Mouse (Mus musculus) thymus, postnatal 36 days (tissue): ENCODE results near the gene Anapc16.

ENCODE experiments used
- DNase-seq, 2 experiments: peaks; one replicate each; pipeline ENCODE4 v3.0.0; 2022; ENCODE audit warnings: mixed read lengths in 2 of 2

Anapc16 gene

GRCm38 (mm10) chr10:59969821-59970449, 33.0 kb downstream of the Anapc16 start:
- peak; percentile 69 to 83 for DNase-seq

DNA sequence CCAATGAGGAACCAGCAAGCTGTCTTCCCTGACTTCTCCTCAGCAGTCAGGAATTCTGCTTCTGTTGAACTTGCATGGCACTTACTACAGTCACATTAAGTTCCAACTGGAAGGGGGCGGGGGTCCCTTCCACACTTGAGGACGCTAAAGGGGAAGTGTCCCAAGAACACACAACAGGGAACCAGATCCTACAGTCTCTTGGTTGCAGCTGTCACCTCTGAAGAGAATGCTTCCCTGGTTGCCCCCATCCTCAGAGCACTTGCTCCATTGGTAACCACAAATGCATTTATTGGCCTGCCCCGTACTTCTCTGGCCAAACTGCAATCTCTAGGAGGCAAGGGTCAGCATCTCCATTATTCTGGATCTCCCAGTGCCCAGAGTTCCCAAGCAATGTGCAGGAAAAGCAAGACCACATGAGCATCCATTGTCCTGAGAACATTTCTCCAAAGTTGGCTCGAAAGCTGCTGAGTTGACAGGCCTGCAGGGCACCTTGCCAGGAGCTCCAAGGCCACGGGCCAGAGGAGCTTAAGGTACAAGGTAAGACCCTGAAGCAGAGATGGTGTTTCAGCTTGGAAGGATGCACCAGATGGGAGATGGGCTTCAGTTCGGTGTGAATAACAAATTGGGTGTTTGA, 35.5 kb downstream of the Anapc16 start:
- DNase-seq = no peak

GRCm38 (mm10) chr10:59966743-59967142, 36.2 kb downstream of the Anapc16 start:
- DNase-seq = no peak

DNA sequence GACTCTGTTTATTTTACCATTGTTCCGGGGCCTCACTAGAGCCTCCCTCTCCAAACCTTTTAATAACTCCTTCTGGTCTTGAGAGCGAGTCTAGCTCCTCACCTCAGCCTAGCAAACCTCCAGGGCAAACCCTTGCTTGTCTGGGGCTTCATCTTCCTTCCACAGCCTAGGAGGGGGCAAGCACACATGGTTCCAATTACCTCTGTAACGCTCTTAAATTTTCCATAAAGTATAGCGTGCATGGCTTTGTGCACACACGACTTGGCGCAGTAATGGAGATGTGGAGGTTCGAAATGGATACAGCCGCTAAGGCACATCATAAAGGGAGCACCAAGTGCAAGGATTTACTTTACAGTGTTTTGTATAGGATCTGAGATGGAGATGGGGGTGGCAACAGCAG, 37.1 kb downstream of the Anapc16 start:
- no peak for DNase-seq

DNA sequence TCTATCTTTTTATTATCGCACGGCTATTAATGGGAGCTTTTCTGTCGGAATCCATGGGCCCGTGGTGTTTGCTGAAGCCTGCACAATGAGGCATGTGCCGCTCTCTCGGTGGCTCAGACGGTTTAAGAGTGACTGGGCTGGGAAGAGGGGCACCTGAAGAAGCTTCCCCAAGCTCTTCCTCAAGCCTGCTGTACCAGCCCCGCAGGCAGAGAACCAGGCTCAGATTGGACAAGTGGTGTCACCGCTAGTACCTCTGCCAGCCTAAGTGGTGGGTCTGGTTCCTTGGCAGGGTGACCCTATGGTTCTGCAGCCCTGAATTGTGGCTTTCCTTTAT, 37.6 kb downstream of the Anapc16 start:
- DNase-seq = peak in 1 of 2 experiments; percentile 20

DNA sequence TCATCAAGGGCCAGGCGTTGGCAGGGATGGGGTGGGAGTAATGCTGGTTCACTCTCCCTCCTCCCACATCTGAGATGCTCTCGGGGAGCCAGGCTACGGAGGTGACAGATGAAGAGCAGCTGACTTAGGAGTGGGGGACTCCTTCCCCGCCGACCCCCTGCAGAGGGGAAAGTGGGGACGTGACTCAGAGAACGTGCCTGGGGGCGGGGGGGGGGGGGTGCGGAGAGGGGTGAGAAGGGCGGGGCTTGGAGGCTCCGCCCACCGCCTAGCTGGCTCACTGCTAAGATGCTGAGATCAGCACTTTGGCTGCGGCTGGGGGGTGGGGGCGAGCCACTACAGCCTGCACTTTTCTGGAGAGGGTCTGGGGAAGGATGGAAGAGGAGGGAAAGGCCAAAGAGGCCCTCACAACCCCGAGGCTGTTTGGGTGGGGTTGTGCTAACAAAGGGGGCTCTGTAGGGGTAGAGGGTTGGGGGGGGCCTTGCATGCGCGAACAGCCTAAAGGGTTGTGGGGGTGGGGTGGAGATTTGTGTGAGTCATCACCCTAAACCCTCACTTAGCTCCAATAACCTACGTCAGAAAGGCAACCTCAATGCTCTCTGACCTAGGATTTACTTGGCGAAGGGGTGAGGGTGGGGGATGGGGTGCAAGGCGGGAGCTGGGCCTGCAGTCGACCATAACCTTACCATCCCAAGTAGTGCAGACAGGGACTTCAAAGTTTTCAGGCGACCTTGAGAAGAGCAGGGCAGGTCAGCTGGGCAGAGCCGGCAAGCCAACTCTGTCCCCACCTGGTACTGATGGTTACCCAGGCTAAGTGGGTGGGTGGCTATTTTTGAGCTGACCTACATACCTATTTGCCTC, 38.2 kb downstream of the Anapc16 start:
- peak; percentile 71 to 77 for DNase-seq

DNA sequence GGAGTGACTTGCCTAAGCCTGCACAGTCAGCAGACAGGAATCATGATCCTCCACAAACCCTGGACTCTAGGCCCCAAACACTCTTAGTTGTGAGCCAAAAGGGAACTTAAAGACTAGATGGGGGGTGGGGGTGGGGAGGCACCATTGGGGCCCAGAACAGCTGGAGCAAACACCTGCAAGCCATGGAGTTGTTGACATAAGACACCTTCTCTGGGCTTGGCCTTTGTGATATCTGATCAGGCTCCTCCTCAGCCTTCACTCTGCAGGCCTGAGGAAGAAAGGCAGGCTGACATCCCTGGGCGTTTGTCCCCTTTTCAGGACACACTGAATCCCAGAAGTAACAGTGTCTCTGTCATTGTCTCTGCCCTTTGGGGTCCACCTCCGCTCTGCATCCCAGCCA, 39.3 kb downstream of the Anapc16 start:
- peak in 1 of 2 experiments; percentile 60 for DNase-seq

- peak in 1 of 2 experiments; percentile 17 for DNase-seq
Observed at GRCm38 (mm10) chr10:59959517-59959916, 43.4 kb downstream of the Anapc16 start.

GRCm38 (mm10) chr10:59958458-59958857, 44.5 kb downstream of the Anapc16 start:
- peak in 1 of 2 experiments; percentile 57 for DNase-seq

GRCm38 (mm10) chr10:59957171-59958149, 45.5 kb downstream of the Anapc16 start:
- DNase-seq = peak; percentile 45 to 64

DNA sequence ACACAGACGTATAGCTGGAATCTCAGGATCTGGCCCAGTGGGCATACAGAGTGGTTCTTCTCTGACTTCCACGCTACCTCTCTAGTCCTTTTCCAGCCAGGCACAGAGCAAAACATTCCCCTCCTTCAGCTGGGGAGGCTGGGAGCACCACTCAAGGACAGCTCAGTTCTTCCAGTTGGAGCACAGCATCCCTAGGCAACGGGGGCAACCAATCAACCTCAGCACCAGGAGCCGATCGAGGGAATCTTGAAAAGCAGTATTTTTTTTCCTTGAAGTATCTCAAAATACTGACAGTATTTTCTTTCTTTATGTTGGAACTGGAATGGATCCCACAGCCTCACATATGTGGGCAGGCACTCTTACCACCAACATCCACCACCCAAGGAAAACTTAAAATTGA, 46.3 kb downstream of the Anapc16 start:
- no peak for DNase-seq

- DNase-seq = peak in 1 of 2 experiments; percentile 57
Observed at GRCm38 (mm10) chr10:59953564-59954039, 49.3 kb downstream of the Anapc16 start.

DNA sequence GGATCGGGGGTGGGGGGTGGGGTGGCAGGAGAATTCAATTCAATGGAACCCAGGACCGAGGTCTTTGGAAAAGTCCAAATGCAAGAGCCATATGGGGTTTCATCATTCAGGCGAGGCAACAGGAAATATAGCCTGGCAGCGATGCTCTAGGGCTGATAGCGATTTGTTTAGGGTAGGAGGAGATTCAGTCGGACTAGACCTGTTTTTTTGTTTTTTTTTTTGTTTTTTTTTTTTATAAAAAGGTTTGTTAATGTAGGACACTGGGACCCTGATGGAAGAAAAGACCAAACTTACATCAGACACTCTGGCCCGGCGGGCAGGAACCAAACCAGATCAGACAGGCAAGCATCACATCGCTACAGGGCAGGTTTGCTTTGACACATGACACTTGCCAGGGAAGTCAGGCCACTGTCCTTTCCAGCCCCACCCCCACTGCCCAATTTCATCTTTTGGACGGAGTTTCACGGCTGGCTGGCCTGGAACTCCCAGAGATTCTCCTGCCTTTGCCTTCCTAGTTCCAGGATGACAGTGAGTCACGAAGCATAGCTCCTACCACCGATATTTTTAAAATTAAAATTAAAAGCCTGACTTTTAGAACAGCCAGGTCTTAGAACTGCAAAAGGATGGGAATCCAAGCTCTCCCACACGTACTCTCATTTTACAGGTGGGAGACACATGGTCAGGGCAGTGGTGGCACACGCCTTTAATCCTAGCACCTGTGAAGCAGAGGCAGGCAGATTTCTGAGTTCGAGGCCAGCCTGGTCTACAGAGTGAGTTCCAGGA, 50.0 kb downstream of the Anapc16 start:
- peak in 1 of 2 experiments; percentile 61 for DNase-seq

GRCm38 (mm10) chr10:59952152-59952780, 50.7 kb downstream of the Anapc16 start:
- peak; percentile 71 to 74 for DNase-seq

- peak; percentile 100 for DNase-seq
Observed at GRCm38 (mm10) chr10:59951211-59952151, 51.5 kb downstream of the Anapc16 start, which contains the start of gene Ddit4. Gene Ddit4 (minus strand): TSS chr10:59951834.

DNA sequence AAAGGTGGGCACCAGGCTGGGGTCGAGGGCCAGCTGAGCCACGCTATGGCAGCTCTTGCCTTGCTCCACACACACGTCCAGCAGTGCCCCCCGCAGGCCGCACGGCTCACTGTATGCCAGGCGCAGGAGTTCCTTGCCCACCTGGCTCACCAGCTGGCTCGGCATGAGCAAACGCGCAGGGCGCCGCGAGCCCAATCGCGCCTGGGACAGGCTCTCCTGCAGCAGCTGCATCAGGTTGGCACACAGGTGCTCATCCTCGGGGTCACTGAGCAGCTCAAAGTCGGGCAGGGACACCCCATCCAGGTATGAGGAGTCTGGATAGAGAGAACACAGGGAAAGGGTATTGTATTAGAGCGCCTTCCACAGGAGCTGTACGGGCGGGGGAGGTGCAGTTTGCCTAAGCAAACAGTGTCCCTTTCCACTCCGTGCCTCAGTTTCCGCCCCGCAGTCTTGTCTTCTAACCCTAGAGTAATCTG, 52.2 kb downstream of the Anapc16 start:
- DNase-seq = peak; percentile 91 to 94

DNA sequence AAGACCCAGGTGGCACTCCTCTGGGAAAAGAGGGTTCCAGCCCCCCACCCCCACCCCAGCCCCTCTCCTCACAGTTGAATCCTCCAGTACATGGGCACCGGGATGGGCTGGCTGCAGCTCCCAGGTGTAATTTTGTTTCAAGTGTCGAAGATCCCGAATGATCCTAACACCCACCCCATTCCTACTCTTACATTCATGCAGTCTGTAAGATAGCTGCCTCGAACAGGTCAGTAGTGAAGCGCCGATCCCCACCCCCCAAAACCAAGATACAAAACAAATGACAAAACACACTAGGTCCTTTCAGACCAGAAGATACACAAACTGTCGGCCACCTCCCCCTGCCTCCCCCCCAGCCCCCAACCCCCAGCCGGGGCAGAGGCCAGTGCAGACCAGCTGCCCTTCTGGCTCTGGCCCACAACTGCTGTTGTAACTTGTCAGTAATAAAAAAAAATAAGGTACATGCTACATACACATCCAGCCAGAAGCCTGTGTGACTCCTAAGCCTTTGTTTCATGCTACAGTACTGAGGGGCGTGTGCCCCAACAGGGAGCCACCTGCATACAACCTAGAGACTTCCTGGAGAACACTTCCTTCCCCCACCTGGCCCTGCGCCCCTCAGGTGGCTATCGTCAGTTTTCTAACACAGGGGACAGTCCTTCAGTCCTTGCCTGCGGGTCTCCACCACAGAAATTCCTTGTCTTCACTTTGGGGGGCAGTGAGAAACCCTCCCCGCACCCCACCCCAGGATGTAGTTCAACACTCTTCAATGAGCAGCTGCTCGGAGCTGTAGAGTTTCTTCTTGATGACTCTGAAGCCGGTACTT, 52.9 kb downstream of the Anapc16 start:
- peak in 1 of 2 experiments; percentile 69 for DNase-seq

- no peak for DNase-seq
Observed at GRCm38 (mm10) chr10:59949255-59949648, 53.7 kb downstream of the Anapc16 start.
